Mouse (Mus musculus) small intestine, adult 2 months (tissue): ENCODE data around the gene OR5BS1P.

Experiments used
- CTCF ChIP-seq: fragments of 200-500 bp; IDR thresholded peaks from 2 replicates; pipeline ENCODE4 v1.5.1; 2012; ENCODE audit warnings: low read depth, mild to moderate bottlenecking, control low read depth, inconsistent platforms, low read length, moderate library complexity, mixed read lengths; ENCODE audit not compliant: insufficient replicate concordance, insufficient read length; ENCODE audit errors: extremely low read depth
- POLR2A ChIP-seq: fragments of 200-500 bp; IDR thresholded peaks from 2 replicates; pipeline ENCODE4 v1.6.1; 2012; ENCODE audit warnings: low read depth, mild to moderate bottlenecking, control low read depth, inconsistent platforms, low read length, moderate library complexity

- TF ChIP-seq CTCF (no peak), POLR2A (no peak)
These were observed 1.8 kb downstream of the OR5BS1P start for GRCm38 (mm10) chr15:98471539-98471938.
